Mouse (Mus musculus) MEL (cell line): ENCODE measurements at regions not wholly inside any gene's neighbourhood (a gene's known extent, or its start where the extent isn't known, plus 50 kb on each side); places are given as distances from the start of the nearest gene placed in this dataset.

Experiments used
- DNase-seq: peaks from one replicate; pipeline ENCODE4 v3.0.0; 2011; ENCODE audit warnings: low read depth, low spot score
- H3K27ac ChIP-seq: 2 replicates; pipeline ENCODE4 v1.5.1; 2012; ENCODE audit warnings: low read depth, mild to moderate bottlenecking, control low read depth, low read length, moderate library complexity; ENCODE audit not compliant: control insufficient read depth
- H3K27me3 ChIP-seq, 2 experiments: fragments of 150-350 bp in 1 of 2; sonication (generic) in 1 of 2; 2 replicates each; pipeline ENCODE4 v1.6.1; 2012; ENCODE audit warnings: low read length in 2 of 2, mild to moderate bottlenecking in 2 of 2, improper control_type of control experiment in 1 of 2, moderate library complexity in 1 of 2; ENCODE audit not compliant: insufficient read depth in 2 of 2, control insufficient read depth in 1 of 2
- H3K36me3 ChIP-seq, 2 experiments: 2 replicates each; pipeline ENCODE4 v1.6.1; 2012 to 2014; ENCODE audit warnings: low read length in 2 of 2, improper control_type of control experiment in 1 of 2, inconsistent platforms in 1 of 2, mild to moderate bottlenecking in 1 of 2; ENCODE audit not compliant: insufficient read depth in 2 of 2, control insufficient read depth in 1 of 2
- H3K4me1 ChIP-seq, 2 experiments: fragments of 150-350 bp in 1 of 2; sonication (generic) in 1 of 2; 2 replicates each; pipeline ENCODE4 v1.6.1; 2012; ENCODE audit warnings: low read length in 2 of 2, improper control_type of control experiment in 1 of 2, mild to moderate bottlenecking in 1 of 2; ENCODE audit not compliant: insufficient read depth in 2 of 2, control insufficient read depth in 1 of 2
- H3K4me3 ChIP-seq, 2 experiments: fragments of 150-350 bp in 1 of 2; sonication (generic) in 1 of 2; 2 replicates each; pipeline ENCODE4 v1.5.1; 2012; ENCODE audit warnings: low read depth in 2 of 2, low read length in 2 of 2, mild to moderate bottlenecking in 2 of 2, moderate library complexity in 2 of 2, control low read depth in 1 of 2, improper control_type of control experiment in 1 of 2; ENCODE audit not compliant: control insufficient read depth in 1 of 2, insufficient read depth in 1 of 2
- H3K79me2 ChIP-seq: 2 replicates; pipeline ENCODE4 v1.6.1; 2012; ENCODE audit warnings: mild to moderate bottlenecking, low read length, moderate library complexity; ENCODE audit not compliant: control insufficient read depth, poor library complexity, insufficient read depth
- H3K9ac ChIP-seq: 2 replicates; pipeline ENCODE4 v1.6.1; 2012; ENCODE audit warnings: low read depth, mild to moderate bottlenecking, control low read depth, low read length, moderate library complexity; ENCODE audit not compliant: control insufficient read depth, poor library complexity, severe bottlenecking
- H3K9me3 ChIP-seq: fragments of 150-350 bp; sonication (generic); replicated peaks from 2 replicates; pipeline ENCODE4 v1.6.1; 2012; ENCODE audit warnings: mild to moderate bottlenecking, low read length, improper control_type of control experiment, moderate library complexity; ENCODE audit not compliant: insufficient read depth
- CHD1 ChIP-seq: IDR thresholded peaks from 2 replicates; pipeline ENCODE4 v1.6.1; 2012; ENCODE audit warnings: low read depth, mild to moderate bottlenecking, inconsistent platforms, low read length, improper control_type of control experiment
- CHD2 ChIP-seq: IDR thresholded peaks from 2 replicates; pipeline ENCODE4 v1.6.1; 2011; ENCODE audit warnings: low read length, improper control_type of control experiment
- CTCF ChIP-seq, 3 experiments: IDR thresholded peaks in 2 of 3; conservative IDR thresholded peaks in 1 of 3; 2 replicates each; pipeline ENCODE4 v1.5.1; 2011 to 2012; ENCODE audit warnings: low read length in 3 of 3, low read depth in 2 of 3, mild to moderate bottlenecking in 2 of 3, improper control_type of control experiment in 1 of 3, inconsistent platforms in 1 of 3, mixed read lengths in 1 of 3, moderate library complexity in 1 of 3; ENCODE audit not compliant: control insufficient read depth in 1 of 3, insufficient read depth in 1 of 3, poor library complexity in 1 of 3, severe bottlenecking in 1 of 3
- E2F4 ChIP-seq: IDR thresholded peaks from 2 replicates; pipeline ENCODE4 v1.6.1; 2011; ENCODE audit warnings: low read depth, low read length, improper control_type of control experiment, borderline replicate concordance
- ELF1 ChIP-seq: IDR thresholded peaks from 2 replicates; pipeline ENCODE4 v1.6.1; 2014; ENCODE audit warnings: low read depth, mild to moderate bottlenecking, inconsistent platforms, low read length, improper control_type of control experiment, moderate library complexity
- GABPA ChIP-seq: IDR thresholded peaks from 2 replicates; pipeline ENCODE4 v1.6.1; 2012; ENCODE audit warnings: low read depth, mild to moderate bottlenecking, inconsistent platforms, low read length, improper control_type of control experiment, moderate library complexity
- GATA1 ChIP-seq: IDR thresholded peaks from 2 replicates; pipeline ENCODE4 v1.6.1; 2011; ENCODE audit warnings: low read depth, low read length, improper control_type of control experiment
- HCFC1 ChIP-seq: IDR thresholded peaks from 2 replicates; pipeline ENCODE4 v1.6.1; 2012; ENCODE audit warnings: low read depth, mild to moderate bottlenecking, inconsistent platforms, low read length, improper control_type of control experiment, moderate library complexity
- JUND ChIP-seq: IDR thresholded peaks from 2 replicates; pipeline ENCODE4 v1.6.1; 2011; ENCODE audit warnings: low read depth, mild to moderate bottlenecking, improper control_type of control experiment, low read length
- KAT2A ChIP-seq: conservative IDR thresholded peaks from 2 replicates; pipeline ENCODE4 v1.6.1; 2012; ENCODE audit warnings: low read depth, low read length, improper control_type of control experiment, inconsistent platforms
- MAX ChIP-seq: IDR thresholded peaks from 2 replicates; pipeline ENCODE4 v1.6.1; 2011; ENCODE audit warnings: low read length, improper control_type of control experiment
- NRF1 ChIP-seq: IDR thresholded peaks from 2 replicates; pipeline ENCODE4 v1.6.1; 2014; ENCODE audit warnings: low read depth, mild to moderate bottlenecking, inconsistent platforms, low read length, improper control_type of control experiment, moderate library complexity; ENCODE audit not compliant: poor library complexity, insufficient read depth, severe bottlenecking
- POLR2AphosphoS2 ChIP-seq: IDR thresholded peaks from 2 replicates; pipeline ENCODE4 v1.6.1; 2011; ENCODE audit warnings: low read length, improper control_type of control experiment
- POLR2AphosphoS5 ChIP-seq: IDR thresholded peaks from 2 replicates; pipeline ENCODE4 v1.6.1; 2012; ENCODE audit warnings: low read depth, borderline replicate concordance, mild to moderate bottlenecking, inconsistent platforms, low read length, moderate library complexity, mixed read lengths
- RAD21 ChIP-seq: IDR thresholded peaks from 2 replicates; pipeline ENCODE4 v1.6.1; 2011; ENCODE audit warnings: mild to moderate bottlenecking, low read depth, low read length, improper control_type of control experiment
- RCOR1 ChIP-seq: IDR thresholded peaks from 2 replicates; pipeline ENCODE4 v1.6.1; 2012; ENCODE audit warnings: low read depth, mild to moderate bottlenecking, inconsistent platforms, low read length, improper control_type of control experiment
- SIN3A ChIP-seq: IDR thresholded peaks from 2 replicates; pipeline ENCODE4 v1.6.1; 2012; ENCODE audit warnings: low read length, improper control_type of control experiment, inconsistent platforms
- SMC3 ChIP-seq: IDR thresholded peaks from 2 replicates; pipeline ENCODE4 v1.6.1; 2011; ENCODE audit warnings: low read depth, low read length, improper control_type of control experiment
- TCF12 ChIP-seq: IDR thresholded peaks from 2 replicates; pipeline ENCODE4 v1.6.1; 2014; ENCODE audit warnings: low read depth, mild to moderate bottlenecking, inconsistent platforms, low read length, improper control_type of control experiment, moderate library complexity
- UBTF ChIP-seq: IDR thresholded peaks from 2 replicates; pipeline ENCODE4 v1.6.1; 2012; ENCODE audit warnings: low read depth, mild to moderate bottlenecking, inconsistent platforms, low read length, improper control_type of control experiment, moderate library complexity, borderline replicate concordance; ENCODE audit not compliant: insufficient read depth
- USF1 ChIP-seq: IDR thresholded peaks from 2 replicates; pipeline ENCODE4 v1.6.1; 2014; ENCODE audit warnings: low read depth, mild to moderate bottlenecking, inconsistent platforms, low read length, improper control_type of control experiment, moderate library complexity
- ZKSCAN1 ChIP-seq: IDR thresholded peaks from 2 replicates; pipeline ENCODE4 v1.6.1; 2012; ENCODE audit warnings: low read depth, mild to moderate bottlenecking, inconsistent platforms, low read length, improper control_type of control experiment, moderate library complexity

DNA sequence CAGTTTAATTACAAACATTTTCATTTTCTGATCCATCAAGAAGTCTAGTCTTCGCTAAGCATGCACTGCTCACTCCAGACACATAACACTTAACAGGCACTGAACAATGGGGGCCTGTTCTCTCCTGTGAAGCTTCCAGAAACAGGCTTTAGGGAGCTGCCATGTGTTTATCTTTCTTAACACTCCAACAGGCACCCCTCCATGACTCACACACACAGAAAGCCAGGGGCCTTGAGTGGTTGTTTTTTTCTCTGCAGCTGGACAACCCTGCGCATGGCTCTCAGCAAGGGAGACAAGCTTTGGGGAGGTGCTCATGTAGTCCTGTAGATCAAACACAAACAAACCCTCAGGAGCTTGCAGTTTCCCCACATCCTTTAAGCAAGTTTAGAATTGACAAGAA, 136.6 kb upstream of the Ccn2 start:
- Histone ChIP-seq H3K36me3 (no peaks in the 10 kb centered on the region), H3K27ac (no peak overlapping the region), H3K27me3 (no peaks in the 10 kb centered on the region), H3K9ac (no peak overlapping the region), H3K4me3 (no peak overlapping the region), H3K4me1 (no peaks in the 10 kb centered on the region), H3K79me2 (no peaks in the 10 kb centered on the region), H3K9me3 (no peaks in the 10 kb centered on the region)
- TF ChIP-seq POLR2AphosphoS2 (no peak), UBTF (no peak), GABPA (no peak), RCOR1 (no peak), ZKSCAN1 (no peak), E2F4 (no peak), SMC3 (no peak), CHD2 (no peak), NRF1 (no peak), CHD1 (no peak), CTCF (IDR thresholded peaks at IDR 0.05 in 2 of 3, conservative IDR thresholded peaks at IDR 0.05 in 1 of 3; ENCODE audit: control insufficient read depth in 1 of 3, insufficient read depth in 1 of 3, low read depth in 2 of 3, low read length in 3 of 3, poor library complexity in 1 of 3, severe bottlenecking in 1 of 3) (no peak), GATA1 (no peak), HCFC1 (no peak), ELF1 (no peak), RAD21 (no peak), MAX (no peak)
- DNase-seq, result no peak

DNA sequence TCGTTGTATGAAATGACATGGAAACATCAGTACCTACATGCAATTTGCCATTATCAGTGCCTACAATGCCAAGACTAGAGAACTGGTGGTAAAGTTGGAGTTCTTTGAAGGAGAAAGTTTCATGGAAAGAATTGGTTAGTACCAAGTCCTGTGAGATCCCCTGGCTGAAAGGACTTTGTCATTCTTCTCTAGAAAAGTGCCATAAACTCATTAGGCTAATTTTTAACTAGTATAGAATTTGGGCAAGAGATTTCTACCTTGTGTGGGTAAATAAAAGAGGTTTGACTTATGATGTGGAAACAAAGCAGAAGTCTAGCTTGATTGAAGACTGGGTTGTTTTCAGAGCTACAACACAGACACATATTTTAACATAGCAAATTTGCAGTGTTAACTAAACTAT, 131.4 kb upstream of the Ccn2 start:
- H3K27me3 ChIP-seq, result no peaks in the 10 kb centered on the region; a peak in 1 of 4 replicates
- no peak overlapping the region for H3K9ac ChIP-seq
- DNase-seq, result no peak
- H3K9me3 ChIP-seq, result no peaks in the 10 kb centered on the region
- no peak overlapping the region for H3K4me3 ChIP-seq
- H3K36me3 ChIP-seq, result no peaks in the 10 kb centered on the region
- H3K79me2 ChIP-seq, result no peaks in the 10 kb centered on the region
- H3K27ac ChIP-seq, result no peak overlapping the region
- TF ChIP-seq JUND, result no peak
- TF ChIP-seq GABPA, result no peak
- TF ChIP-seq POLR2AphosphoS5, result no peak
- no peak for TF ChIP-seq TCF12
- no peak for TF ChIP-seq MAX
- TF ChIP-seq SIN3A, result no peak
- TF ChIP-seq USF1, result no peak
- TF ChIP-seq KAT2A, result no peak
- no peaks in the 10 kb centered on the region for H3K4me1 ChIP-seq
